Mouse (Mus musculus): ENCODE data around the gene Por. TPM values are rescaled to one million over a fixed set of nuclear protein-coding genes. Genes with fewer than 3 reads are reported as not detected.

The Por gene
- polyA plus RNA-seq, 1 experiment from 2014 or later, result 91.6 TPM

DNA sequence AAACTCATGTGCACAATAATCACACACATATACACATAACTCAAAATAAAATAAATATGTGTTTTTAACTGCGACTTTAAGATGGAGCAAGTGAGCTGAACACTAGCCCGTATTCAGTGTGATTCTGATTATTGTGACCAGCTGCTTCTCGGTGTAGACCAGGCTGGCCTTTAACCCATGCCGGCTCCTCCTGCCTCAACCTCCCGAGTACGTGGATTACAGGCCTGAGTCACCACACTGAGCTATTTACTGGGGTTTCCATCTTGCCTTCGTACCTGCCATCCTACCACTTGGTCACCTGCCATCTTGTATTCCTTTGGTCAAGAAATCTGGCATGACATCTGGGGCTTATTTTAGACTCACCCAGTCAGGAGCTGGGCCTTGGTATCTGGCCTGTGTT is 33.6 kb downstream of the Por start:
- 95% methylated on average over 7 of the region's 7 CpGs for WGBS
- no peak overlapping the region for H3K4me3 ChIP-seq (replicated peaks)
- H3K36me3 ChIP-seq, result peaks cover 40% of the 10 kb centered on the region
- H3K4me2 ChIP-seq, result no peak overlapping the region
- no peaks in the 10 kb centered on the region for H3K27me3 ChIP-seq (replicated peaks)
- H3K4me1 ChIP-seq, result 0 out of 2 replicates have a peak, but pooled peaks cover 4% of the 10 kb centered on the region
- H3K27ac ChIP-seq (replicated peaks), result no peak overlapping the region
- H3K9me3 ChIP-seq (replicated peaks), result no peaks in the 10 kb centered on the region
- H3K9ac ChIP-seq (replicated peaks), result no peak overlapping the region
- ATAC-seq (ENCODE audit: low FRiP score), result no peak

GRCm38 (mm10) chr5:135705383-135705782 is 35.5 kb downstream of the Por start:
- Histone ChIP-seq H3K27ac (replicated peaks) (no peak overlapping the region), H3K27me3 (replicated peaks) (no peaks in the 10 kb centered on the region), H3K36me3 (peaks cover 36% of the 10 kb centered on the region), H3K9me3 (replicated peaks) (no peaks in the 10 kb centered on the region), H3K4me1 (0 out of 2 replicates have a peak, but pooled peaks cover 4% of the 10 kb centered on the region), H3K9ac (replicated peaks) (no peak overlapping the region), H3K4me2 (no peak overlapping the region), H3K4me3 (replicated peaks) (no peak overlapping the region)
- 94% methylated on average over 4 of the region's 4 CpGs for WGBS
- no peak for ATAC-seq (ENCODE audit: low FRiP score)

- H3K4me2 ChIP-seq, result no peak overlapping the region
- H3K9ac ChIP-seq (replicated peaks), result no peak overlapping the region
- no peak for ATAC-seq (ENCODE audit: low FRiP score)
- 91% methylated on average over 13 of the region's 13 CpGs for WGBS
- no peaks in the 10 kb centered on the region for H3K9me3 ChIP-seq (replicated peaks)
- H3K4me3 ChIP-seq (replicated peaks), result no peak overlapping the region
- no peaks in the 10 kb centered on the region for H3K27me3 ChIP-seq (replicated peaks)
- H3K4me1 ChIP-seq, result 0 out of 2 replicates have a peak, but pooled peaks cover 4% of the 10 kb centered on the region
- peaks cover 23% of the 10 kb centered on the region; the same call in 1 of the 2 replicates for H3K36me3 ChIP-seq
- no peak overlapping the region for H3K27ac ChIP-seq (replicated peaks)
Observed at GRCm38 (mm10) chr5:135707039-135707438, 37.2 kb downstream of the Por start.

DNA sequence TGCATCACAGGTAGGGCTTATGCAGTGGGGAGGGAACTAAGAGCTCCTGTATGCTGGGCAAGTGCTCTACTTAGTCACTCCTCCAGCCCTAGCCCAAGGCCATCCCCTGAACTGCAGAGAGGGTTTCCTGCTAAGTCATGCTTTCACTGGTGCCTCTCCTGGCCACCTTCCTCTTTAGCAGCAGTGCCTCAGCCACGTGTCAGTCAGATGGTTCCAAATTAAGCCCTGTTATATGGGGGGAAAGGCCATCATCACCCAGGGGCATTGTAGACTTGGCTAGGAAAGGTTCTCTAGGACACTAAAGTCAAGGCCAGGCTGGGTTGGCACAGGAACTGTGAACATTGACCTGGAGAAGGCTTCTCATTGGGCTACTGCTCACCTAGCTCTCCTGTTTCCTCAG is 38.0 kb downstream of the Por start:
- ATAC-seq (ENCODE audit: low FRiP score), result no peak
- H3K9ac ChIP-seq (replicated peaks), result no peak overlapping the region
- no peak overlapping the region for H3K4me2 ChIP-seq
- no peak overlapping the region for H3K27ac ChIP-seq (replicated peaks)
- 0 out of 2 replicates have a peak, but pooled peaks cover 3% of the 10 kb centered on the region for H3K4me1 ChIP-seq
- H3K27me3 ChIP-seq (replicated peaks), result no peaks in the 10 kb centered on the region
- WGBS, result 65% methylated on average over 1 of the region's 1 CpGs
- H3K36me3 ChIP-seq, result peaks cover 19% of the 10 kb centered on the region; the same call in 1 of the 2 replicates
- H3K4me3 ChIP-seq (replicated peaks), result no peak overlapping the region
- H3K9me3 ChIP-seq (replicated peaks), result no peaks in the 10 kb centered on the region

DNA sequence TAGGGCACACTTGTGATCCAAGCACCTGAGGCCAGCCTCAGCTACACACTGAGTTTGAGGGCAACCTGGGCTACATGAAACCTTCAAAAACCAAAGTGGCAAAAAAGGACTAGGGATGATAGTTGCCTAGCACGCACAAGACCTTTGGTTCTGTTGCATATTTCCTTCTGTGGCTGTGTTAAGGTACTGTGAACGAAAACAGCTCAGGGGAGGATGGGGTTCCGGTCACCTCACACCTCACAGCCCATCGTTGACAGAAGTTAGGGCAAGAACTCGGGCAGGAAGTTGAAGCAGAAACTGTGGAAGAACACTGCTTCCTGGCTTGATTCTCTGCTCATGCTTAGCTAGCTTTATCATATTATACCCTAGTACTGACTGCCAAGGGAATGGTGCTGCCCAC is 39.9 kb downstream of the Por start:
- H3K27me3 ChIP-seq (replicated peaks), result no peaks in the 10 kb centered on the region

GRCm38 (mm10) chr5:135710599-135711214 is 40.9 kb downstream of the Por start:
- Histone ChIP-seq H3K36me3 (peaks cover 20% of the 10 kb centered on the region; the same call in 1 of the 2 replicates), H3K9me3 (replicated peaks) (no peaks in the 10 kb centered on the region), H3K4me1 (peaks cover 7% of the 10 kb centered on the region), H3K27me3 (replicated peaks) (no peaks in the 10 kb centered on the region), H3K4me2 (no peak overlapping the region), H3K4me3 (replicated peaks) (no peak overlapping the region), H3K9ac (replicated peaks) (no peak overlapping the region), H3K27ac (replicated peaks) (no peak overlapping the region)
- WGBS, result 83% methylated on average over 7 of the region's 7 CpGs
- no peak for ATAC-seq (ENCODE audit: low FRiP score)

More for the DNA sequence above, 39.9 kb downstream of the Por start:
- 96% methylated on average over 5 of the region's 5 CpGs for WGBS
- no peak overlapping the region for H3K27ac ChIP-seq (replicated peaks)
- H3K9me3 ChIP-seq (replicated peaks), result no peaks in the 10 kb centered on the region
- H3K4me2 ChIP-seq, result no peak overlapping the region
- no peak for ATAC-seq (ENCODE audit: low FRiP score)
- peaks cover 19% of the 10 kb centered on the region; the same call in 1 of the 2 replicates for H3K36me3 ChIP-seq
- H3K4me1 ChIP-seq, result peaks cover 7% of the 10 kb centered on the region
- no peak overlapping the region for H3K4me3 ChIP-seq (replicated peaks)
- no peak overlapping the region for H3K9ac ChIP-seq (replicated peaks)

DNA sequence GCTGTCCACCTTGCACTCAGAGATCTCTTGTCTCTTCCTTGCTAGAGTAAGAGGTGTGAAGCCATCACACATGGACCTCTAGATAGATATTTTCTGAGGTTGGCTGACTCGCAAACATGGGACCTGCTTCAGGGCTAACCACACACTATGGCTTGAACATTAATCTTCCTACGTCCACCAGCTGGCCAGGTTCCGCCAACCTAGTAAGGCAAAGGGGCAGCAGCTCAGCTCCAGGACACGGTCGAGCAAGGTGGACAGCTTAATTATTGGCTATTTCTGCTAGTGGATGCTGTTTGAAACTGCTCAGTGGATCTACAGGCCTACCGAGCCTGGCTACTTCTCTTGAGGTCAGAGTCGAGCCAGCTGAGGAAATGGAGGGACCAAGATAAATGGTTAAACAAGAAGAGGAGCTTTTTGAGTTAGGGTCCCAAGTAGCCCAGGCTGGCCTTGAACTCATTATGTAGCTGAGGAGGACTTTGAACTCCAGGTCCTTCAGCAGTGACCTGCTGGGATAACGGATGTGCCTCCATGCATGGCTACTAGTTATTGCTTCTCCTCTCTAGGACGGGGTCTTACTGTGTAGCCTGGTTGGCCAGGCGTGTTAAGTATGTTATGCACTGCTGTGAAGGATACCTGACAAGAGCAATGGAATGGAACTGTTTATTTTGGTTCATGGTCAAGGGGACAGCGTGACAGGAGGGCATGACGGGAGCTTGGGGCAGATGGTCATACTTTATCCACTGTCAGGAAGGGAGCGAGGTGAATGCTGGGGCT is 41.9 kb downstream of the Por start:
- no peak overlapping the region for H3K4me3 ChIP-seq (replicated peaks)
- no peak overlapping the region for H3K9ac ChIP-seq (replicated peaks)
- no peak overlapping the region for H3K4me2 ChIP-seq
- no peak overlapping the region for H3K27ac ChIP-seq (replicated peaks)
- peaks cover 28% of the 10 kb centered on the region for H3K36me3 ChIP-seq
- peaks cover 7% of the 10 kb centered on the region for H3K4me1 ChIP-seq
- no peaks in the 10 kb centered on the region for H3K27me3 ChIP-seq (replicated peaks)
- H3K9me3 ChIP-seq (replicated peaks), result no peaks in the 10 kb centered on the region
- WGBS, result 89% methylated on average over 13 of the region's 13 CpGs
- no peak for ATAC-seq (ENCODE audit: low FRiP score)

GRCm38 (mm10) chr5:135712803-135713202 is 43.0 kb downstream of the Por start:
- Histone ChIP-seq H3K4me3 (replicated peaks) (no peak overlapping the region), H3K36me3 (peaks cover 29% of the 10 kb centered on the region), H3K27me3 (replicated peaks) (no peaks in the 10 kb centered on the region), H3K4me2 (no peak overlapping the region), H3K9me3 (replicated peaks) (no peaks in the 10 kb centered on the region), H3K9ac (replicated peaks) (no peak overlapping the region), H3K27ac (replicated peaks) (no peak overlapping the region), H3K4me1 (peaks cover 7% of the 10 kb centered on the region)
- ATAC-seq (ENCODE audit: low FRiP score), result no peak
- 72% methylated on average over 4 of the region's 4 CpGs for WGBS

DNA sequence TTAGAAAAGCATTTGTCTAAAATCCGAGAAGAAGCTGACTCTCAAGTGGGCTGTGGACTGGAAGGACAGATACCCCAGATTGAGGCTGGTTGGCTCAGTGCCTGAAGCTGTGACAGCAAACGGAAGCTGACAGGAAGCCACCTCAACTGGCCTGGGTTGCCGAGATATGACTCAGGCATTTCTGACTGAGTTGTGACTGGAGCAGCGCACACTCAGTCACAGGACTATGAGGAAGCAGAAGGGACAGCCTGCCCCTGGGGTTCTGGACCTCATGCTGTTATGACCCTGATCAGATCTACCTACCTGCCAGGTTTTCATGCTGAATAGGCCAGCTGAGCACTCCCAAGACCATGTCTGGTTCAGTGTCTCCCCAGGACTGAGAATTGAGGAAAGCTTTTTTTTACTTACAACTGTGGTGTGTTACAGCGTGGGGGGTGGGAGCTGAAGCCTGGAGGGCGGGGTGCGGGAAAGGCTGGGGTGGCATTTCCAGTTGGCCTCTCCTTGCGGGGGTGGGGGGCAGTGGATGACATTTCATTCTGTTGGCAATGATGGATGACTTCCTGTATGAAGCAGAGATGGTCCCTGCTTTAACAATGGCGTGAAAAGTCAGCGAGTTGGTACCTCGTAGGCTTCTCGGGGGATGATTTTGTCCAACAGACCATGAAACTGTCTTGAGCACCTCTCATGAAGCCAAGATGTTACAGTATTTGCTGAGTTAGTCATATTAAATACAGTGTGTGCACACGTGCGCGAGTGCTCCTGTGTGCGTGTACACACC is 43.8 kb downstream of the Por start:
- ATAC-seq (ENCODE audit: low FRiP score), result no peak
- Histone ChIP-seq H3K9ac (replicated peaks) (no peak overlapping the region), H3K4me3 (replicated peaks) (no peak overlapping the region), H3K27me3 (replicated peaks) (no peaks in the 10 kb centered on the region), H3K27ac (replicated peaks) (no peak overlapping the region), H3K36me3 (peaks cover 31% of the 10 kb centered on the region), H3K9me3 (replicated peaks) (no peaks in the 10 kb centered on the region), H3K4me2 (no peak overlapping the region), H3K4me1 (peaks cover 7% of the 10 kb centered on the region)
- 69% methylated on average over 16 of the region's 16 CpGs for WGBS

GRCm38 (mm10) chr5:135715624-135716023 is 45.8 kb downstream of the Por start:
- WGBS, result 61% methylated on average over 10 of the region's 10 CpGs
- Histone ChIP-seq H3K9me3 (replicated peaks) (no peaks in the 10 kb centered on the region), H3K27ac (replicated peaks) (no peak overlapping the region), H3K4me1 (peaks cover 7% of the 10 kb centered on the region), H3K4me3 (replicated peaks) (no peak overlapping the region), H3K4me2 (no peak overlapping the region), H3K36me3 (peaks cover 30% of the 10 kb centered on the region), H3K9ac (replicated peaks) (no peak overlapping the region), H3K27me3 (replicated peaks) (no peaks in the 10 kb centered on the region)
- no peak for ATAC-seq (ENCODE audit: low FRiP score)

DNA sequence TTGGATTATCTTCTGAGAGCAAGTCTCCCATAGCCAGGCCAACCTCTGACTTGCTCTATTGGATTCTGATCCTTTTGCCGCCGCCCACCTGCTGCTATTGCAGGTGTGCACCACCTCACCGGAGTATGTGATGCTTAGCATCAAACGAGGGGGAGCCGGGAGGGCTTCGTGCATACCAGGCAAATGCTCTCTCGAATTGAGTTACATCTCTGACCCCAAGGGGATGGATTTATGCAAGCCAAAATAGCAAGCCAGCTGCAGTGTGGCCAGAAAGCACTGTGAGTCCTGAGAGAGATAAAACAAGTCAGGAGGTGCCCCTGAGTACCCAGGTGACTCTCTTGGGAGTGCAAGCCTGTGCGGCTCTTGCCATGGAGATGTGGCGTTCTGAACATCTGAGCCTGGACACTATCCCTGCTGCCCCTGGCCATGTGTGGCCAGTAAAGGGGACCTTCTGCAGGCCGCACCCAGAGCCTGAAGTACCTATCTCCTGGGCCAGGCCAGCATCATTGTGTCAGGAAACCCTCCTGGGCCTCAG is 49.8 kb downstream of the Por start:
- Histone ChIP-seq H3K4me2 (no peak overlapping the region), H3K9me3 (replicated peaks) (no peaks in the 10 kb centered on the region), H3K9ac (replicated peaks) (no peak overlapping the region), H3K27ac (replicated peaks) (no peak overlapping the region), H3K4me1 (peaks cover 8% of the 10 kb centered on the region), H3K27me3 (replicated peaks) (no peaks in the 10 kb centered on the region), H3K4me3 (replicated peaks) (no peak overlapping the region), H3K36me3 (peaks cover 30% of the 10 kb centered on the region)
- ATAC-seq (ENCODE audit: low FRiP score), result no peak
- WGBS, result 90% methylated on average over 10 of the region's 10 CpGs

All from neural tube, embryonic 15.5 days (tissue).